Mouse (Mus musculus) heart, postnatal 0 days (tissue): ENCODE data around the gene Map4k3.

Source experiments
- CTCF ChIP-seq: IDR thresholded peaks from 2 replicates; pipeline ENCODE4 v1.5.1; 2016; ENCODE audit warnings: antibody characterized with exemption, control low read depth, low read depth
- EP300 ChIP-seq: IDR thresholded peaks from 2 replicates; pipeline ENCODE4 v1.6.1; 2016; ENCODE audit warnings: antibody characterized with exemption, low read depth

DNA sequence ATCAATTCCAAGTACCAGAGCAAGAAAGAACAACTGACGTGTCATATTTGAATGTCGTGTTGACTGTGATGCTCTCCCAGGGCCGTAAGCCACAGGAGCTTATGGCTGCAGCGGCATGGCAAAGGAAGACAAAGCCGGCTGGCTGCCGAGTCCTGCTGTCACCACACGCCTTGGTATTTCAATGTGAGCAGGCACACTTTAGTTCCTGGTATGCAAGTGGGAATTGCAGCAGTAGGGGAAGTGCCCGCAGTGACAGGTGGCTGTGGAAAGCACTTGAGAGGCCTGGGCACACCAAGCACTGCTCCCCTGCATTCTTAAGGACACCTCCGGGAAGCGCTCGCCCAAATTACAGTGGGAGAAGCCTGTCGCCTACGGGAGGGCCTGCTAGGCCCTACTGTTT, 108.7 kb downstream of the Map4k3 start:
- TF ChIP-seq EP300: no peak
- TF ChIP-seq CTCF: no peak
